Mouse (Mus musculus) embryonic fibroblast, embryonic 13.5 days (primary cell): ENCODE measurements at regions not wholly inside any gene's neighbourhood (a gene's known extent, or its start where the extent isn't known, plus 50 kb on each side); places are given as distances from the start of the nearest gene placed in this dataset.

Experiments used
- CTCF ChIP-seq: IDR thresholded peaks from 2 replicates; pipeline ENCODE4 v1.5.1; 2011; ENCODE audit warnings: mild to moderate bottlenecking, control low read depth, low read length, moderate library complexity, borderline replicate concordance; ENCODE audit not compliant: insufficient read depth
- POLR2A ChIP-seq: IDR thresholded peaks from 2 replicates; pipeline ENCODE4 v1.6.1; 2011; ENCODE audit warnings: low read depth, mild to moderate bottlenecking, control low read depth, low read length, moderate library complexity

- TF ChIP-seq CTCF, result no peak
- TF ChIP-seq POLR2A, result no peak
These were observed 298.8 kb upstream of the Zfp462 start for GRCm38 (mm10) chr4:54646033-54646432.
